Mouse (Mus musculus) spleen, adult 12 weeks (tissue): ENCODE results near the gene Slc44a5.
"Not testable (repeated sequence)": the region's sequence is repeated elsewhere in the genome, so short reads cannot be mapped to it uniquely, and the experiment has no call there.

Experiments
- DNase-seq: peaks from one replicate; pipeline ENCODE4 v3.0.0; 2022; ENCODE audit warnings: low spot score

The Slc44a5 gene

DNA sequence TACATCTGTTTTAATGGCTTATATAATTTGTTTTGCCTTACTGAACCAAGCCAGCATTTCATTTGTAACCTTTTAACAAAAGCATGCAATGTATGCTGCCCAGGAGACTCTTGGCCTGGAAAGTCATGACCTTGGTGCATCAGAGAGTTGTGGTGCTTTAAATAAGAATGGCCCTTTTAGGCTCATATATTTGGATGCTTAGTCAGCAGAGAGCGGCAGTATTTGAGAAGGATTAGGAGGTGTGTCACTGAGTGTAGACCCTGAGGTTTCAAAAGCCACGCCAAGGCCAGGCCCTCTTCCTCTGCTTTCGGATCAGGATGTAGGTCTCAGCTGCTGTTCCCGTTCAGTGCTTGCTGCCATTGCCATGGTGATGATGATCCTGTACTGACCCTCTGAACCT, 3.8 kb upstream of the Slc44a5 start:
- DNase-seq: no peak

DNA sequence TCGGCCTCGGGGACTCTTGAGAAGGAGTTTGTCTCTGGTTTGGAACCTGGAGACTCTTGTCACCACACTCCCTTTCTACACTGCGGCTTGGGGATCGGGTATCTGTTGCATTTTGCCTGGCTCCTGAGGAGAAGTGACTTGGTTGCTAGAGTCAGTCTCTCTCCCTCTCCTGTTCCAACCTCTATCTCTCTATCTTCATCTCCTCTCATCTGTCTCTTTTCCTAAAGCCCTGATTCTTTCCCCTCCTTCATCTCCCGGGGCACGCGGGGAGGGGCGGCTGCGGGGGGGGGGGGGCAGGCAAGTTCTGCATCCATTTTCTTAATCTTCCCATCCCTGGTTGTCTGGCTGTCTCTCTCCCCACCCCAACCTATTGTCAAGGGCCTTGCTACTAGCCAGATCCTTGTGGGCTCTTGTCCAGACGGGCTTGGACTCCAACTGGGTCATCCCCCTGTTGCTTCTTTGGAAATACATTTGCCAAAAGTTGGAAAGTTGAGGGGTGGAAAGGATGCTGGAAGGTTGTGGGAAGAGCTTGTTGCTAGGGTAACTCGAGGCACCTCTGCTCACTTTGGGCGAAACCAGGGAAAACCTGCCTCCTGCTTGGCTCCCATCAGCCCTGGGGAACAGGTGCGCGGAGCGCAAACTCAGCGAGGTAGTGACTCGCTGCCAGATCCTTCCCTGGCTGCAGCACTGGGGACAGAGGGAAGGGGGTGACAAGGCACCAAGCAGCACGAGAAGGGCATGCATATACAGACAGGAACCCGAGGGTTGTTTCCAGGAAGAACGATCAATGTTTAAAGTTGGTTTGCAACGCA, 919 bp downstream of the Slc44a5 start:
- DNase-seq: no peak

DNA sequence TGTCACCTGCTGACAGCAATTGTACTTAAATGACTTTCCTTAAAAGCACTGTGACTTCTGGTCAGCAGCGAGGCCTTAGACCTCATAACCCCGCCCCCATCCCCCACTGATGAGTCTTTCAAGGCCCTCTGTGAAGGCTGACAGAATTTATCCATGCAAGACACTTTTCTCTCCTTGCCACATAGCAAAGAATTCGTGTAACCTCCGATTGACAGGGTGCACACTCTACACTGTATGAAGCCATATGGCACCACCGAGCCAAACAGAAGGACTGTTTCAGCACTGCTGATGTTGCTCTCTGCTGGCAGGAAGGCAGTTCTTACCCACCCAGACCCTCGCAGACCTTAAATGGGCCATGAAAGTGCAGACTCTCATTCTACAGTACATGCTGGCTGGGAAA, 1.8 kb downstream of the Slc44a5 start:
- DNase-seq: no peak

GRCm38 (mm10) chr3:153975791-153976190, 2.6 kb downstream of the Slc44a5 start:
- DNase-seq: no peak

DNA sequence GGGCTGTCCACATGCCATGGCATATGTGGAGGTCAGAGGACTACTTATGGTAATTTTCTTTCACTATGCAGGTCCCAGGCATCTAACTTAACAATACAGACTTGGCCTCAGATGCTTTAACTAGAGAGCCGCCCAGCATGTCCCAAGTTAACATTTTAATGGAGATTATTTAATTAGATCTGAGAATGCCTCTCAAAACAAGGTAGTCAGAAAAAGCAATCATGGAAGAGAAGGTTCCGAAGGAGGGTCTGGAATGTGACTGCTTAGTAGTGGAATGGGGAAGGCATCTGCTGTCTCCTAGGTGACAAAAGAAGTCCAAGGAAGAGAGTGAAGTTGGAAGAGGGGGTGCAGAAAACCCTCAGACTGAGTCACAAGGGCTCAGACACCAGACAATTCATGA, 7.4 kb downstream of the Slc44a5 start:
- DNase-seq: no peak

DNA sequence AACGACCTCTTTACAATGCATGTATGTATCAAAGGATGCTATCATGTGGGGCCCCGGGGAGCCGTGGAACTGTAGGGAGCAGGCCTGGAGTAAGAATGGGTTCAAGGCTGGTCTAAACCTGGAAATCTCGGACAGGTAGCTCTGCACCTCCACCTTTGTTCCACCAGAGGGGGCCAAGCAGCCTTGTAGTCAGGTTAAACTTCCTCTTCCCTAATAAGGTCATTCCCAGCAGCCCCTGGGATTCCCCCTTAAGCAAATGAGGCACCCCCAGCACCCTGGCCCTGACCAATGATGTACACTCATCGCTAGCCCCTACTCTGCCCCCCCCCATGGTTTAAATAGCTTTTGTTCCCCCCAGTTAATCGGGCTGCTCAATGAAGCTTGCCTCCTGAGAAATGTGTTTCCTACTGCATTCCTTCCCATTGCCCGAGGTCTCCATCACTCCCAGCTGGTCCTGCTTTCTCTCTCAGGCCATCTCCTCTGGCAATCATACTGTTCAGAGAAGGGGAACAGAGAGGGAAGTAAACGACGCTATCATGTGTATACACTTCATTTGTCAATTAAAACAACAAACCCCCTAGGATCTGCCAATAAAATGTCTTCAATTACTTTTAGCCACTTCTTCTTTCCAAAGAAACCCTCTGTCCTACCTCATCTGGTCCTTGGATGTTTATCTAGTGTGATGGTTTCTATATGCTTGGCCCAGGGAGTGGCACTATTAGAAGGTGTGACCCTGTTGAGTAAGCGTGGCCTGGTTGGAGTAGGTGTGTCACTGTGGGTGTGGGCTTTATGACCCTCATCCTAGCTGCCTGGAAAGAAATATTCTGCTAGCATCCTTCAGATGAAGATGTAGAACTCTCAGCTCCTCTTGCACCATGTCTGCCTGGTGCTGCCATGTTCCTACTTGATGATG, 11.4 kb downstream of the Slc44a5 start:
- no peak for DNase-seq

DNA sequence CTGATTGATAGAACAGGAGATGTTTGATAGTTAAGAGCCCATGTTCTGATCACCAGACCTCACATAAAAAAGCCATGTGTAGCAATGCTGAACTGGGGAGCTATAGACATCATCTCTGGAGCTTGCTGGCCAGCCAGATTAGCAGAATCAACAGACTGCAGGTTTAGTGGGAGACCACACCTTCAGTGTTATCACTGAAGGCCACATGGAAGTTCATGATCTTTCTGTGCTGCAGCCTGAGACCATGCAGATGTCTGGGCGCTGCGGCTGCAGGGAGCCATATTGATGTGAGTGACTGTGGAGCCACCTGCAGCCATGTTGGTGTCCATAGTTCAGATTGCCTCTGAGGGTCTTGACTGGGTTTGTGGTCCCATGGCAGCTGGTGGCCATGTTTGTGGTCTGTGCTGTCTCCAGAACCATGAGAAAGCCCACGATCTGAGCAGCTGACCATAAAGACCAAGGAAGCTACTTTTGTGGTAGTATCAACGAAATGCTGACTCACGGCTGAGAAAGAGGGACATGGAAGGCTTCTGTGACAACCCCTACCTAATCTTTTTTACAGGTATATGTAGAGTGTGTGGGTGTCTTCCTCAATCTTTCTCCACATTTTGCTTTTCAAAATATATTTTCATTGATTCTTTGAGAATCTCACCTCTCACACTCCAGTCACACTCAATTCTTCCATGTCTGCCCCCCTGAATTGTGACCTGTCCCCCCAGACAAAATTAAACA, 26.7 kb downstream of the Slc44a5 start:
- DNase-seq: no peak

DNA sequence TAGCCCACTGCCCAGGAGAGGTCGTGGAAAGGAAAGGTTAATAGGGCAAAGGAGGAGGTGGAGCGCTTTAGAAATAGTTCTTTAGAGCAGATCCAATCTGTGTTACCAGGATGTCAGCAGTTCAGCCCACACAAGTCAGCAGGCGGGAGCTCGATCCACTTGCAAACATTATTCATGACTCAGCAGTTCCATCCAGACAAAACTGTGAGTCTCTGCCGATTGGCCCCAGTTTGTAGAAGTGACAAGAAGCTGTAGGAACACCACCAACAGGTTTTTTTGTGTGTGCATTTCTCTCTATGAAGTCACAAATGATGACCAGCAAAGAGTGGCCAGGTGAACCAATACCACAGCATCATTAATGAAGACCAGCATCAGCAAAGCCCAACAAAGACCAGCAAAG, 28.1 kb downstream of the Slc44a5 start:
- no peak for DNase-seq

GRCm38 (mm10) chr3:154046876-154047275, 73.6 kb downstream of the Slc44a5 start:
- DNase-seq: no peak

DNA sequence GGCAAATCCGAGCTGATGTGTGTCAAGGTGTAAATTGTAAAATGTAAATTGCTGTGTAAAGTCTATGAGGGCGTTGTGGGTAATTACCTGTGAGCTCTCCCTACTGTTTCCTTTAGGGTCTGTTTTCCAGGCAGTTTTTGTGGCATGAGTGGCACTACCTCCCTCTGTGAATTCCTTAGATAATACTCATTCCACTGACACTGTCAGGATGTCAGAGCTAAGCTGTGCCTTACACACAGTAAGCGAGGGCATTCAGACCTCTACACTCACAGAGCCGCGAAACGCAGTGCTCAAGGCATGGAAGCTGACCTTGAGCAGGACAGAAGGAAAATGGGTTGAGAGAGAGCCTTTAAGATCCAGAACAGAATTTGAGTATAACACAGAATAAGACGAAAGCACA, 80.1 kb downstream of the Slc44a5 start:
- DNase-seq: no peak

- DNase-seq: no peak
Measured at GRCm38 (mm10) chr3:154057464-154057863, 84.2 kb downstream of the Slc44a5 start.

- DNase-seq: no peak
Measured at GRCm38 (mm10) chr3:154058200-154058599, 85.0 kb downstream of the Slc44a5 start.

DNA sequence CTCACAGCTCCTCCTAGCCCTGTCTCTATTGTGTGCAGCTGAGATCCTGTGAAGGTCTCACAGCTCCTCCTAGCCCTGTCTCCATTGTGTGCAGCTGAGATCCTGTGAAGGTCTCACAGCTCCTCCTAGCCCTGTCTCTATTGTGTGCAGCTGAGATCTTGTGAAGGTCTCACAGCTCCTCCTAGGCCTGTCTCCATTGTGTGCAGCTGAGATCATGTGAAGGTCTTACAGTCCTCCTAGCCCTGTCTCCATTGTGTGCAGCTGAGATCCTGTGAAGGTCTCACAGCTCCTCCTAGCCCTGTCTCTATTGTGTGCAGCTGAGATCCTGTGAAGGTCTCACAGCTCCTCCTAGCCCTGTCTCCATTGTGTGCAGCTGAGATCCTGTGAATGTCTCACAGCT, 98.8 kb downstream of the Slc44a5 start:
- DNase-seq: not testable (repeated sequence)

DNA sequence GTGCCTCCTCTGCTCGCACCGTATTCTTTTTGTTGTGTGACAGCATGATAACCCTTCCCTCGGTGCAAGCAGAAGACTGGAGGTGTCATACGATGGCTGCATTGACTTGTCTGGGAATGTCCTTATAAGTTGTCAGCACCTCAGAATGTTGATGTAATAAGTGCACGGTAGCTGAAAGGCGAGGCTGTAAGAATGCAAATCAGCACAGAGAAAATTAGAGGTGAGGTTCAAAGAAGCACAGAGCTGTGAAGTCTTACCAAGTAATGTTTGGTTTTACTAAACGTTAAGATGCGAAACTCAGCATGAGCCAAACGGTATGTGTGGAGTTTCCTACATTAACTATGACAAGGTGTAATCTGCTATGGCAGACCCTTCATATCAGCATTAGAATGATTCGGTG, 102.5 kb downstream of the Slc44a5 start:
- no peak for DNase-seq

- no peak for DNase-seq
Measured at GRCm38 (mm10) chr3:154081687-154082086, 108.5 kb downstream of the Slc44a5 start.

- no peak for DNase-seq
Measured at GRCm38 (mm10) chr3:154082241-154082640, 109.0 kb downstream of the Slc44a5 start.

- DNase-seq: no peak
Measured at GRCm38 (mm10) chr3:154082961-154083360, 109.7 kb downstream of the Slc44a5 start.

DNA sequence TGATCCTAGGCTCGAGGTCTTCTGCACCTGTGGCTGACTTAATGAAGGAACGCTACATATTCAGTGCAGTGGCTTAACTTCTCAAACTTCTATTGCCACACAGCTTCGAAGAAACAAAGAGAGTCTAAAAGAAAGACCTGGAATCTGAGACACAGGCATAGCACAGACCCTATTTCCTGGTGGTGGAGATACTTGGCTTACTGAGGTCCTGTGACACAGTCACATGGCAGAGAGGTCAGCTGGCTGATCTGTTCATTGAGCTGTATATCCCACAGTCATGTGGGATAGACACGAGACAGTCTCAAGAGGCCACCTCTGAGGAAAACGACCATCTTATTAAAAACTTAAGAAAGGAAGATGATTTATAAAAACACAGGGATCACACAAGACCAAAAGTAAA, 116.8 kb downstream of the Slc44a5 start:
- DNase-seq: no peak

DNA sequence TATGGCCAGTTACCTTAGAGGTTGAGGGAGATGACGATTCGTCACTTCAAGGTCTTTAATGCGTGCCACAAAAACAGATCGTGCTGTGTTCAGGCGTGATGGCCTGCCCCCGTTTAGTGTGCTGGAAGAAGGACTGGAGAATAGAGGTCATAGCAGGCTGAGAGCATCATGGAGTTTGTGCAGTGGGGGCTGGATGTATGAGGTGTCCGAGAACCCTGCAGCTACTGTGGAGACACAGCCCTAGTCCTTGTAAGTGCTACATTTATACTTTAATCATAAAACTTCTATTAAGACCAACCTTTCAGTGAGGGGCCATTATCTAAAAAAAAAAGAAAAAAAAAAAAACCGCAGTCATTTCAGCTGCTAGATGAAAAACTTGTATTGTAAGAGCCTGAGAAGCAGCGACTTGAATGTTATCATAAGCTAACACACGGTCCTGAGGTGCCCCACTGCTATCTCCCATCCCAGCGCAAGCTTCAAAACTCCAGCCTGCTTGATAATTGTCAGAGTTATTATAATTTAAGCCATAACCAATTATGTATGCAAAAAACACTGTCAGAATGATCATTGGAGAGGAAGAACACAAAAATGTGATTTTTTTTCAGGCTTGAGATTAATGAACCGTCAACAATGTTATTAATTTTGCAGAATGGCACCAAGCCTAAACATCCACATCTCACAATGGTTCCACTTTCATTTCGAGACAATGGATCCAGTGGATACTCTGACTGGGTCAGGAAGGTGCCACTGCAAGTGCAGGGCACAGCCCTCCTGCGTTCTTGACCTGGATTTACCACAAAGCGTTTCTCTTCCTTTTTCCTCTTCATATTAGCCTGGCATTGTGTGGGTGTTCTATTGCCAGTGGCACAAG, 118.5 kb downstream of the Slc44a5 start:
- DNase-seq: peak; percentile 4

GRCm38 (mm10) chr3:154092466-154092865, 119.2 kb downstream of the Slc44a5 start:
- DNase-seq: no peak

- no peak for DNase-seq
Measured at GRCm38 (mm10) chr3:154093745-154094322, 120.6 kb downstream of the Slc44a5 start.
